14 mouse cellular contexts compared by ENCODE assay signal in genomic region chr13:41701345-41701744, GRCm38 (mm10).
"Had no signal": no experiment of that assay in that cellular context is flagged by ENCODE, and none has a peak within 500 bp of the region (broad histone marks: within the 10 kb centered on the region; RNA-seq: fewer than 3 reads in every experiment).

No protein-coding gene starts in this region.

- H3K4me2 ChIP-seq: liver, embryonic 13.5 days; midbrain, embryonic 12.5 days; neural tube, embryonic 13.5 days had no signal

- H3K36me3 ChIP-seq: liver, embryonic 13.5 days; midbrain, embryonic 12.5 days; neural tube, embryonic 13.5 days had no signal

- H3K9me3 ChIP-seq: liver, embryonic 13.5 days; midbrain, embryonic 12.5 days; neural tube, embryonic 13.5 days had no signal

- H3K27ac ChIP-seq: left cerebral cortex, adult 2 months; liver, embryonic 13.5 days; midbrain, embryonic 12.5 days; neural tube, embryonic 13.5 days had no signal

- ATAC-seq: midbrain, embryonic 16.5 days had no signal

- H3K27me3 ChIP-seq: liver, embryonic 13.5 days; midbrain, embryonic 12.5 days; neural tube, embryonic 13.5 days had no signal

- H3K9ac ChIP-seq: liver, embryonic 13.5 days; midbrain, embryonic 12.5 days; neural tube, embryonic 13.5 days had no signal

- H3K4me1 ChIP-seq: liver, embryonic 13.5 days; midbrain, embryonic 12.5 days had no signal

- H3K4me3 ChIP-seq: left cerebral cortex, adult 2 months; liver, embryonic 13.5 days; midbrain, embryonic 12.5 days; myocyte; neural tube, embryonic 13.5 days had no signal

- DNase-seq: kidney, postnatal 10 days; kidney, postnatal 36 days; layer of hippocampus, postnatal 36 days; liver, embryonic 13.5 days; lung, adult 2 months; lung, postnatal 14 days; lung, postnatal 4 days; thymus, adult 18-20 months; thymus, postnatal 36 days had no signal
